Mouse (Mus musculus) cortical plate, adult 2 months (tissue): Measurements from ENCODE around the gene Ccdc190. TPM values are rescaled to one million over a fixed set of nuclear protein-coding genes. Genes with fewer than 3 reads are reported as not detected.

Source experiments
- H3K27ac ChIP-seq: fragments of 200-500 bp; 2 replicates; pipeline ENCODE4 v1.5.1; 2012; ENCODE audit warnings: low read length, control low read depth, inconsistent platforms; ENCODE audit not compliant: insufficient read depth
- H3K4me1 ChIP-seq: fragments of 200-500 bp; 2 replicates; pipeline ENCODE4 v1.6.1; 2011; ENCODE audit warnings: low read length; ENCODE audit not compliant: control insufficient read depth, insufficient read depth
- H3K4me3 ChIP-seq: fragments of 200-500 bp; 2 replicates; pipeline ENCODE4 v1.5.1; 2011; ENCODE audit warnings: mild to moderate bottlenecking, low read length, control low read depth; ENCODE audit not compliant: insufficient read depth
- CTCF ChIP-seq: fragments of 200-500 bp; IDR thresholded peaks from 2 replicates; pipeline ENCODE4 v1.5.1; 2011; ENCODE audit warnings: mild to moderate bottlenecking, control low read depth, low read length; ENCODE audit not compliant: insufficient read depth; ENCODE audit errors: extremely low read depth
- POLR2A ChIP-seq: fragments of 200-500 bp; IDR thresholded peaks from 2 replicates; pipeline ENCODE4 v1.6.1; 2011; ENCODE audit warnings: mild to moderate bottlenecking, low read length, control low read depth; ENCODE audit not compliant: insufficient read depth; ENCODE audit errors: extremely low read depth
- polyA plus RNA-seq: library from polyadenylated mRNA; depleted of rRNA; stranded (reverse); fragments of >200 nt; gene quantifications from 2 replicates; pipeline ENCODE4 v1.2.3, GENCODE M21; 2012

Ccdc190 gene
- polyA plus RNA-seq, 1 experiment, result 30.7 TPM

GRCm38 (mm10) chr1:169909163-169909562 is 19.3 kb upstream of the Ccdc190 start:
- Histone ChIP-seq H3K4me3 (no peak overlapping the region), H3K4me1 (no peaks in the 10 kb centered on the region; the same call in 1 of the 2 replicates), H3K27ac (no peak overlapping the region)
- no peak for TF ChIP-seq POLR2A
- TF ChIP-seq CTCF, result no peak

- H3K27ac ChIP-seq, result no peak overlapping the region
- TF ChIP-seq POLR2A, result no peak
- no peak for TF ChIP-seq CTCF
- H3K4me1 ChIP-seq, result no peaks in the 10 kb centered on the region
- H3K4me3 ChIP-seq, result no peak overlapping the region
Measured at GRCm38 (mm10) chr1:169909659-169910058, 18.8 kb upstream of the Ccdc190 start.

GRCm38 (mm10) chr1:169910751-169911150 is 17.7 kb upstream of the Ccdc190 start:
- TF ChIP-seq POLR2A, result no peak
- no peak for TF ChIP-seq CTCF
- Histone ChIP-seq H3K4me3 (no peak overlapping the region), H3K27ac (no peak overlapping the region), H3K4me1 (no peaks in the 10 kb centered on the region)

GRCm38 (mm10) chr1:169911526-169911925 is 16.9 kb upstream of the Ccdc190 start:
- H3K27ac ChIP-seq, result no peak overlapping the region
- TF ChIP-seq POLR2A (no peak), CTCF (no peak)
- no peaks in the 10 kb centered on the region for H3K4me1 ChIP-seq
- no peak overlapping the region for H3K4me3 ChIP-seq

GRCm38 (mm10) chr1:169916659-169917058 is 11.8 kb upstream of the Ccdc190 start:
- Histone ChIP-seq H3K4me1 (no peaks in the 10 kb centered on the region; the same call in 1 of the 2 replicates), H3K4me3 (no peak overlapping the region), H3K27ac (no peak overlapping the region)
- TF ChIP-seq POLR2A (no peak), CTCF (no peak)

- Histone ChIP-seq H3K27ac (no peak overlapping the region; the same call in 1 of the 2 replicates), H3K4me1 (no peaks in the 10 kb centered on the region; the same call in 1 of the 2 replicates), H3K4me3 (no peak overlapping the region)
- no peak for TF ChIP-seq CTCF
- TF ChIP-seq POLR2A, result no peak
Measured at GRCm38 (mm10) chr1:169917115-169917796, 11.2 kb upstream of the Ccdc190 start.

GRCm38 (mm10) chr1:169917998-169918397 is 10.4 kb upstream of the Ccdc190 start:
- TF ChIP-seq CTCF, result peak; percentile 99
- TF ChIP-seq POLR2A, result no peak
- Histone ChIP-seq H3K27ac (no peak overlapping the region), H3K4me3 (no peak overlapping the region), H3K4me1 (no peaks in the 10 kb centered on the region; the same call in 1 of the 2 replicates)

GRCm38 (mm10) chr1:169919211-169919610 is 9.2 kb upstream of the Ccdc190 start:
- H3K4me3 ChIP-seq, result no peak overlapping the region
- TF ChIP-seq CTCF (peak; percentile 94), POLR2A (no peak)
- no peaks in the 10 kb centered on the region; the same call in 1 of the 2 replicates for H3K4me1 ChIP-seq
- H3K27ac ChIP-seq, result no peak overlapping the region

GRCm38 (mm10) chr1:169921710-169922211 is 6.7 kb upstream of the Ccdc190 start:
- H3K4me1 ChIP-seq, result no peaks in the 10 kb centered on the region; the same call in 1 of the 2 replicates
- TF ChIP-seq POLR2A (no peak), CTCF (peak; percentile 65)
- H3K27ac ChIP-seq, result no peak overlapping the region
- no peak overlapping the region for H3K4me3 ChIP-seq

GRCm38 (mm10) chr1:169924567-169924966 is 3.9 kb upstream of the Ccdc190 start:
- Histone ChIP-seq H3K4me1 (no peaks in the 10 kb centered on the region; the same call in 1 of the 2 replicates), H3K27ac (no peak overlapping the region), H3K4me3 (no peak overlapping the region)
- TF ChIP-seq POLR2A (no peak), CTCF (no peak)
